Mouse (Mus musculus) heart, embryonic 15.5 days (tissue): ENCODE results near the gene Stpg4. TPM values are rescaled to one million over a fixed set of nuclear protein-coding genes. Genes with fewer than 3 reads are reported as not detected.

Experiments used
- ATAC-seq: fragments of 200-750 bp; cut with Nextera tagmentation; replicated peaks from 2 replicates; pipeline ENCODE4 v1.8.0; 2017; ENCODE audit warnings: low read depth, moderate TSS enrichment; ENCODE audit not compliant: insufficient number of reproducible peaks, insufficient read depth, low FRiP score
- H3K27ac ChIP-seq: fragments of 300-500 bp; sonication (generic); 2 replicates; pipeline ENCODE4 v1.5.1; 2015; ENCODE audit warnings: mild to moderate bottlenecking, inconsistent platforms
- H3K27me3 ChIP-seq: fragments of 300-500 bp; sonication (generic); 2 replicates; pipeline ENCODE4 v1.6.1; 2015; ENCODE audit warnings: inconsistent platforms
- H3K36me3 ChIP-seq: fragments of 300-500 bp; sonication (generic); 2 replicates; pipeline ENCODE4 v1.6.1; 2015; ENCODE audit warnings: mild to moderate bottlenecking, inconsistent platforms
- H3K4me1 ChIP-seq: fragments of 300-500 bp; sonication (generic); replicated peaks from 2 replicates; pipeline ENCODE4 v1.6.1; 2015; ENCODE audit warnings: inconsistent platforms
- H3K4me2 ChIP-seq: fragments of 300-500 bp; sonication (generic); 2 replicates; pipeline ENCODE4 v1.6.1; 2015; ENCODE audit warnings: inconsistent platforms, mild to moderate bottlenecking, moderate library complexity
- H3K4me3 ChIP-seq: fragments of 300-500 bp; sonication (generic); 2 replicates; pipeline ENCODE4 v1.5.1; 2015; ENCODE audit warnings: mild to moderate bottlenecking, inconsistent platforms
- H3K9ac ChIP-seq: fragments of 300-500 bp; sonication (generic); 2 replicates; pipeline ENCODE4 v1.6.1; 2015; ENCODE audit warnings: mild to moderate bottlenecking, inconsistent platforms
- H3K9me3 ChIP-seq: fragments of 300-500 bp; sonication (generic); replicated peaks from 2 replicates; pipeline ENCODE4 v1.6.1; 2016; ENCODE audit warnings: inconsistent platforms
- WGBS: fragments of 180-500 bp; shearing (Covaris S2); methylation state at CpG from one replicate; pipeline ENCODE4 v1.1.7; 2015; ENCODE audit warnings: mixed read lengths; 5-methylcytosine and 5-hydroxymethylcytosine counted together
- polyA plus RNA-seq: library from polyadenylated mRNA; unstranded; fragments of >200 nt; fragmentation: Nextera tagmentation; extraction: Ambion mirVana; gene quantifications from 2 replicates; pipeline ENCODE4 v1.2.1, GENCODE M21; 2015

Stpg4 gene
- polyA plus RNA-seq, 1 experiment from 2014 or later, result not detected

- Histone ChIP-seq H3K9ac (peak overlapping the region; percentile 99), H3K4me3 (peak overlapping the region; percentile 82), H3K9me3 (no peaks in the 10 kb centered on the region), H3K27ac (peak overlapping the region; percentile 98), H3K4me2 (peak overlapping the region; percentile 71), H3K27me3 (no peaks in the 10 kb centered on the region), H3K36me3 (peaks cover 3% of the 10 kb centered on the region; the same call in 1 of the 2 replicates), H3K4me1 (peaks cover 31% of the 10 kb centered on the region)
- under 1% methylated on average over 56 of the region's 86 CpGs for whole genome bisulfite sequencing
- peak; percentile 73 for ATAC-seq
These were observed 18.6 kb upstream of the Stpg4 start for GRCm38 (mm10) chr17:87445917-87446766.

GRCm38 (mm10) chr17:87445337-87445916, 17.9 kb upstream of the Stpg4 start:
- Histone ChIP-seq H3K27ac (peak overlapping the region; percentile 98), H3K4me1 (peaks cover 31% of the 10 kb centered on the region), H3K9ac (peak overlapping the region; percentile 99), H3K27me3 (no peaks in the 10 kb centered on the region), H3K9me3 (no peaks in the 10 kb centered on the region), H3K4me2 (peak overlapping the region; percentile 71), H3K36me3 (peaks cover 3% of the 10 kb centered on the region; the same call in 1 of the 2 replicates), H3K4me3 (peak overlapping the region; percentile 82)
- under 1% methylated on average over 13 of the region's 13 CpGs for WGBS
- no peak for ATAC-seq

GRCm38 (mm10) chr17:87444763-87445162, 17.2 kb upstream of the Stpg4 start:
- peaks cover 3% of the 10 kb centered on the region; the same call in 1 of the 2 replicates for H3K36me3 ChIP-seq
- H3K27ac ChIP-seq, result peak overlapping the region; percentile 9; the same call in 1 of the 2 replicates
- H3K9ac ChIP-seq, result 0 out of 2 replicates have a peak overlapping the region, but pooled peaks have one; percentile 28
- H3K4me3 ChIP-seq, result peak overlapping the region; percentile 39
- peak overlapping the region; percentile 60 for H3K4me2 ChIP-seq
- no peak for ATAC-seq
- H3K4me1 ChIP-seq, result peaks cover 34% of the 10 kb centered on the region
- 40% methylated on average over 4 of the region's 4 CpGs for WGBS
- H3K27me3 ChIP-seq, result no peaks in the 10 kb centered on the region
- no peaks in the 10 kb centered on the region for H3K9me3 ChIP-seq

GRCm38 (mm10) chr17:87441537-87441936, 14.0 kb upstream of the Stpg4 start:
- Histone ChIP-seq H3K9ac (no peak overlapping the region), H3K27ac (no peak overlapping the region), H3K9me3 (no peaks in the 10 kb centered on the region), H3K4me3 (no peak overlapping the region), H3K4me2 (0 out of 2 replicates have a peak overlapping the region, but pooled peaks have one; percentile 0), H3K4me1 (peaks cover 30% of the 10 kb centered on the region), H3K36me3 (peaks cover 3% of the 10 kb centered on the region; the same call in 1 of the 2 replicates), H3K27me3 (no peaks in the 10 kb centered on the region)
- no peak for ATAC-seq
- WGBS, result 60% methylated on average over 2 of the region's 2 CpGs

- ATAC-seq, result no peak
- 81% methylated on average over 2 of the region's 2 CpGs for WGBS
These were observed 11.9 kb upstream of the Stpg4 start for GRCm38 (mm10) chr17:87439441-87439840.

GRCm38 (mm10) chr17:87433929-87434328, 6.4 kb upstream of the Stpg4 start:
- no peak overlapping the region for H3K27ac ChIP-seq
- 87% methylated on average over 3 of the region's 3 CpGs for WGBS
- no peaks in the 10 kb centered on the region for H3K9me3 ChIP-seq
- no peak overlapping the region for H3K4me3 ChIP-seq
- H3K4me1 ChIP-seq, result no peaks in the 10 kb centered on the region; the same call in 1 of the 2 replicates
- peaks cover 49% of the 10 kb centered on the region for H3K36me3 ChIP-seq
- ATAC-seq, result no peak
- no peak overlapping the region for H3K4me2 ChIP-seq
- H3K9ac ChIP-seq, result no peak overlapping the region
- H3K27me3 ChIP-seq, result no peaks in the 10 kb centered on the region

More at GRCm38 (mm10) chr17:87439441-87439840, 11.9 kb upstream of the Stpg4 start:
- peaks cover 18% of the 10 kb centered on the region for H3K36me3 ChIP-seq
- H3K4me1 ChIP-seq, result peaks cover 27% of the 10 kb centered on the region
- H3K4me2 ChIP-seq, result no peak overlapping the region
- no peak overlapping the region for H3K27ac ChIP-seq
- H3K9ac ChIP-seq, result no peak overlapping the region
- H3K4me3 ChIP-seq, result no peak overlapping the region
- H3K9me3 ChIP-seq, result no peaks in the 10 kb centered on the region
- H3K27me3 ChIP-seq, result no peaks in the 10 kb centered on the region

GRCm38 (mm10) chr17:87432743-87433142, 5.2 kb upstream of the Stpg4 start:
- no peak for ATAC-seq
- Histone ChIP-seq H3K27me3 (no peaks in the 10 kb centered on the region), H3K36me3 (peaks cover 49% of the 10 kb centered on the region), H3K9ac (no peak overlapping the region), H3K4me1 (peaks cover 1% of the 10 kb centered on the region; the same call in 1 of the 2 replicates), H3K4me3 (no peak overlapping the region), H3K9me3 (no peaks in the 10 kb centered on the region), H3K27ac (no peak overlapping the region), H3K4me2 (no peak overlapping the region)
- WGBS, result 92% methylated on average over 5 of the region's 5 CpGs

GRCm38 (mm10) chr17:87432314-87432713, 4.8 kb upstream of the Stpg4 start:
- Histone ChIP-seq H3K4me3 (no peak overlapping the region), H3K36me3 (peaks cover 49% of the 10 kb centered on the region), H3K9ac (no peak overlapping the region), H3K9me3 (no peaks in the 10 kb centered on the region), H3K4me1 (peaks cover 6% of the 10 kb centered on the region; the same call in 1 of the 2 replicates), H3K4me2 (no peak overlapping the region), H3K27me3 (no peaks in the 10 kb centered on the region), H3K27ac (no peak overlapping the region)
- ATAC-seq, result no peak

GRCm38 (mm10) chr17:87429431-87429830, 1.9 kb upstream of the Stpg4 start:
- no peaks in the 10 kb centered on the region for H3K9me3 ChIP-seq
- no peak overlapping the region for H3K4me3 ChIP-seq
- H3K27ac ChIP-seq, result no peak overlapping the region
- no peaks in the 10 kb centered on the region for H3K27me3 ChIP-seq
- peaks cover 6% of the 10 kb centered on the region; the same call in 1 of the 2 replicates for H3K4me1 ChIP-seq
- ATAC-seq, result no peak
- no peak overlapping the region for H3K4me2 ChIP-seq
- H3K36me3 ChIP-seq, result peaks cover 34% of the 10 kb centered on the region
- WGBS, result 85% methylated on average over 3 of the region's 3 CpGs
- H3K9ac ChIP-seq, result no peak overlapping the region

- peaks cover 2% of the 10 kb centered on the region for H3K4me1 ChIP-seq
- no peaks in the 10 kb centered on the region for H3K9me3 ChIP-seq
- H3K27ac ChIP-seq, result no peak overlapping the region
- WGBS, result 66% methylated on average over 7 of the region's 7 CpGs
- no peak for ATAC-seq
- no peaks in the 10 kb centered on the region for H3K36me3 ChIP-seq
- no peak overlapping the region for H3K4me3 ChIP-seq
- no peaks in the 10 kb centered on the region for H3K27me3 ChIP-seq
- no peak overlapping the region for H3K9ac ChIP-seq
- H3K4me2 ChIP-seq, result no peak overlapping the region
These were observed 9.5 kb downstream of the Stpg4 start for GRCm38 (mm10) chr17:87418082-87418481.

- H3K27me3 ChIP-seq, result no peaks in the 10 kb centered on the region
- no peaks in the 10 kb centered on the region for H3K9me3 ChIP-seq
- H3K4me2 ChIP-seq, result no peak overlapping the region
- ATAC-seq, result no peak
- no peak overlapping the region for H3K27ac ChIP-seq
- 76% methylated on average over 4 of the region's 4 CpGs for WGBS
- no peaks in the 10 kb centered on the region for H3K4me1 ChIP-seq
- no peak overlapping the region for H3K9ac ChIP-seq
- no peak overlapping the region for H3K4me3 ChIP-seq
- no peaks in the 10 kb centered on the region for H3K36me3 ChIP-seq
These were observed 20.9 kb downstream of the Stpg4 start for GRCm38 (mm10) chr17:87406646-87407045.
